ENCODE assay signal across 25 mouse cellular contexts in the genomic region with DNA sequence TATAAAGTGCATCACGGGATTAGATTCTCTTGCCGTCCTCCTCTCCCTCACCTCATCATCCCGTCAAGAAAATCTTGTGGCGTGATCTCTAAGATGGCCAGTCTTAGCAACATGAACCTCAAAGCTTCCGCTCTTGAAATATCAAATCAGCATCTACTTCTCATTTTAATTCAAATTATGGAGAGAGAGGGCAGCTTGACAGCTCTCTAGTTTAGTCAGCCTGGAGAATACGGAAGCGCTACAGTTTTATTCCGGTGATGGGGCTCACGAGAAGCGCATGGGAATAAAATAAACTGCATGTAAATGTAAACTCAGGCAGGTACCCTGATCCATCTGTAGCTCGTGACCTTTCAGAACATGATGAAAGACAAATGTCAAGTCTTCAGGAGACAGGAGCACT. TPM values are rescaled to one million over a fixed set of nuclear protein-coding genes. Genes with fewer than 3 reads are reported as not detected.
DNase-seq lines count a peak whose midpoint lies in the region; ATAC-seq and TF ChIP-seq lines count a peak whose summit lies in the region.
"Had no signal": no experiment of that assay in that cellular context is flagged by ENCODE, and none has a peak within 500 bp of the region (broad histone marks: within the 10 kb centered on the region; RNA-seq: fewer than 3 reads in every experiment).

No protein-coding gene starts in this region.

- H3K4me2 ChIP-seq in CH12.LX (ENCODE audit: insufficient read depth, low read depth, poor library complexity, severe bottlenecking), result peak overlapping the region; percentile 85
- H3K4me2 ChIP-seq in midbrain, embryonic 14.5 days (ENCODE audit: low read length), result peak overlapping the region; percentile 23; the same call in 1 of the 2 replicates
- H3K4me2 ChIP-seq: forebrain, embryonic 15.5 days; kidney, embryonic 15.5 days; limb, embryonic 15.5 days; lung, embryonic 14.5 days; neural tube, embryonic 13.5 days had no signal

- WGBS in midbrain, embryonic 14.5 days, result 39% methylated on average over 11 of the region's 11 CpGs

- dilution Hi-C loops in CH12.LX (cut with MboI; ENCODE audit: extremely low pct_ligation_motif_present, extremely low pct_unique_long_range_greater_than_20kb, low sequenced_read_pairs), result no loop called here

- TF ChIP-seq RAD21 in CH12.LX (IDR thresholded peaks at IDR 0.05; ENCODE audit: low read depth, low read length), result no peak

- in situ Hi-C loops in CH12.LX (cut with MboI; ENCODE audit: low pct_ligation_motif_present, low pct_unique_long_range_greater_than_20kb, low sequenced_read_pairs), result no loop called here

- H3K9me3 ChIP-seq in CH12.LX (replicated peaks; ENCODE audit: low read length), result no peaks in the 10 kb centered on the region
- H3K9me3 ChIP-seq in midbrain, embryonic 14.5 days (ENCODE audit: control insufficient read depth, low read length), result no peaks in the 10 kb centered on the region
- H3K9me3 ChIP-seq: forebrain, embryonic 15.5 days; kidney, embryonic 15.5 days; limb, embryonic 15.5 days; megakaryocyte, embryonic 14.5 days; neural tube, embryonic 13.5 days had no signal

- no peak for TF ChIP-seq EP300 in CH12.LX (IDR thresholded peaks at IDR 0.05; ENCODE audit: low read length)

- peaks cover 2 to 18% of the 10 kb centered on the region in 2 experiments; a peak in 2 of 4 replicates for H3K4me1 ChIP-seq in CH12.LX (ENCODE audit: control insufficient read depth in 1 of 2, insufficient read depth in 2 of 2)
- H3K4me1 ChIP-seq in midbrain, embryonic 14.5 days (ENCODE audit: control insufficient read depth, insufficient read depth, low read length), result peaks cover 9% of the 10 kb centered on the region
- H3K4me1 ChIP-seq: kidney, embryonic 15.5 days; megakaryocyte, embryonic 14.5 days had no signal

- H3K9ac ChIP-seq in CH12.LX (ENCODE audit: insufficient read depth, low read depth), result no peak overlapping the region
- no peak overlapping the region for H3K9ac ChIP-seq in midbrain, embryonic 14.5 days (replicated peaks; ENCODE audit: low read length)
- H3K9ac ChIP-seq: forebrain, embryonic 15.5 days; kidney, embryonic 15.5 days; limb, embryonic 15.5 days; liver, embryonic 14.5 days; lung, embryonic 14.5 days; neural tube, embryonic 13.5 days had no signal

- H3K36me3 ChIP-seq in CH12.LX (replicated peaks in 1 of 2; ENCODE audit: control insufficient read depth in 1 of 2, insufficient read depth in 1 of 2, low read length in 1 of 2), result no peaks in the 10 kb centered on the region
- H3K36me3 ChIP-seq in midbrain, embryonic 14.5 days (ENCODE audit: control insufficient read depth, insufficient read depth, low read length), result no peaks in the 10 kb centered on the region
- H3K36me3 ChIP-seq: forebrain, embryonic 15.5 days; kidney, embryonic 15.5 days; limb, embryonic 15.5 days; neural tube, embryonic 13.5 days had no signal

- H3K27me3 ChIP-seq in CH12.LX (replicated peaks), result peaks cover 5% of the 10 kb centered on the region
- no peaks in the 10 kb centered on the region for H3K27me3 ChIP-seq in midbrain, embryonic 14.5 days (ENCODE audit: control insufficient read depth, insufficient read depth, low read length)

- peak; percentile 61 for DNase-seq in heart, adult 11 months
- DNase-seq in heart, postnatal 4 days, result no peak
- peak; percentile 48 for DNase-seq in A20 (ENCODE audit: low read depth, low spot score)
- DNase-seq in CH12.LX (ENCODE audit: extremely low read depth), result peak; percentile 64
- DNase-seq in midbrain, embryonic 14.5 days, result peak; percentile 40
- DNase-seq in spleen, postnatal 14 days (ENCODE audit: low spot score in 2 of 2), result no peak
- DNase-seq in thymus, postnatal 36 days, result no peak
- DNase-seq: adrenal gland, postnatal 14 days; cerebellum, adult 8-10 months; cerebellum, postnatal 36 days; gastrocnemius, postnatal 36 days; heart, postnatal 36 days; kidney, postnatal 36 days; left cerebral cortex, postnatal 4 days; lung, embryonic 14.5 days; lung, postnatal 36 days; thymus, postnatal 14 days had no signal

- H3K4me3 ChIP-seq in CH12.LX (replicated peaks in 1 of 3; ENCODE audit: low read depth in 2 of 3, low read length in 2 of 3, poor library complexity in 1 of 3), result peak overlapping the region in 1 of 3 experiments; percentile 6
- H3K4me3 ChIP-seq in midbrain, embryonic 14.5 days (replicated peaks; ENCODE audit: low read depth, low read length), result no peak overlapping the region
- H3K4me3 ChIP-seq: forebrain, embryonic 15.5 days; kidney, embryonic 15.5 days; limb, embryonic 15.5 days; megakaryocyte, embryonic 14.5 days; myocyte; neural tube, embryonic 13.5 days had no signal

- H3K79me2 ChIP-seq in CH12.LX (replicated peaks; ENCODE audit: control insufficient read depth, extremely low read depth, insufficient read depth, poor library complexity, severe bottlenecking), result no peaks in the 10 kb centered on the region

- TF ChIP-seq CTCF in CH12.LX (conservative IDR thresholded peaks at IDR 0.05 in 1 of 2, IDR thresholded peaks at IDR 0.05 in 1 of 2; ENCODE audit: low read depth in 2 of 2, low read length in 2 of 2), result no peak

- ATAC-seq in midbrain, embryonic 14.5 days (ENCODE audit: low FRiP score, low TSS enrichment), result no peak
- ATAC-seq: forebrain, embryonic 15.5 days; intestine, postnatal 0 days had no signal

- no peak for TF ChIP-seq POLR2A in CH12.LX (IDR thresholded peaks at IDR 0.05; ENCODE audit: low read depth, low read length)

- no peak overlapping the region for H3K27ac ChIP-seq in CH12.LX (ENCODE audit: insufficient read depth, low read depth)
- no peak overlapping the region for H3K27ac ChIP-seq in midbrain, embryonic 14.5 days (replicated peaks; ENCODE audit: low read depth, low read length)
- H3K27ac ChIP-seq: forebrain, embryonic 15.5 days; kidney, embryonic 15.5 days; limb, embryonic 15.5 days; liver, embryonic 14.5 days; neural tube, embryonic 13.5 days had no signal

TF ChIP-seq in CH12.LX, 34 proteins besides CTCF, POLR2A, EP300 and RAD21:
- no peak for TF ChIP-seq NELFE (IDR thresholded peaks at IDR 0.05; ENCODE audit: low read depth, low read length)
- 0 out of 2 replicates have a peak, but pooled peaks have one; percentile 26 for TF ChIP-seq IRF4 (IDR thresholded peaks at IDR 0.05; ENCODE audit: low read depth, low read length)
- peak; percentile 25 for TF ChIP-seq BHLHE40 (IDR thresholded peaks at IDR 0.05; ENCODE audit: low read depth, low read length)
- TF ChIP-seq ZKSCAN1 (IDR thresholded peaks at IDR 0.05; ENCODE audit: borderline replicate concordance, low read depth, low read length), result no peak
- peak; percentile 53 for TF ChIP-seq ELF1 (IDR thresholded peaks at IDR 0.05; ENCODE audit: low read depth, low read length)
- no peak for TF ChIP-seq KAT2A (IDR thresholded peaks at IDR 0.05; ENCODE audit: insufficient replicate concordance, low read length)
TF ChIP-seq in CH12.LX: peak in this region for 3.

RNA-seq across cellular contexts. Expression of a gene that starts 22.9 kb away (rescaled TPM):
- 1 to 10 TPM; 4.6 to 5.2 TPM for total RNA-seq in heart, postnatal 4 days (2021)
- total RNA-seq in CH12.LX (2012; rRNA removed) (5.7 and 8.5 TPM in 2 replicates), CH12.LX (2014; rRNA removed) (5.2 and 6.0 TPM in 2 replicates)
- polyA plus RNA-seq in CH12.LX (2012; ENCODE audit: insufficient read length, low read depth), result 10.8 and 11.8 TPM in 2 replicates
- polyA plus RNA-seq in midbrain, embryonic 14.5 days (2014; fragmentation: Nextera tagmentation; extraction: Ambion mirVana), result 0.77 and 1.5 TPM in 2 replicates

Comparison
In these comparisons a context has a peak if more than half of its experiments do, and no peak if none do; other contexts are left out.
1. DNase-seq: peak in heart, adult 11 months (single experiment), A20 (single experiment), CH12.LX (single experiment) and midbrain, embryonic 14.5 days (single experiment); none in heart, postnatal 4 days (single experiment), spleen, postnatal 14 days (0 of 2) and thymus, postnatal 36 days (0 of 2).